Mouse (Mus musculus): ENCODE measurements around the gene Zfp57.

- TF ChIP-seq CTCF (IDR thresholded peaks at IDR 0.05; ENCODE audit: low read depth) (no peak), EP300 (IDR thresholded peaks at IDR 0.05; ENCODE audit: low read depth) (no peak)
Measured at GRCm38 (mm10) chr17:36982253-36983155, 18.5 kb upstream of the Zfp57 start.

Data from heart, postnatal 0 days (tissue).